Mouse (Mus musculus) layer of hippocampus, adult 9-10 months (tissue): ENCODE data around the gene Sars2.
"Not testable (repeated sequence)": the region's sequence is repeated elsewhere in the genome, so short reads cannot be mapped to it uniquely, and the experiment has no call there.

Experiments
- DNase-seq: peaks from one replicate; pipeline ENCODE4 v3.0.0; 2022; ENCODE audit warnings: low spot score

The Sars2 gene

DNA sequence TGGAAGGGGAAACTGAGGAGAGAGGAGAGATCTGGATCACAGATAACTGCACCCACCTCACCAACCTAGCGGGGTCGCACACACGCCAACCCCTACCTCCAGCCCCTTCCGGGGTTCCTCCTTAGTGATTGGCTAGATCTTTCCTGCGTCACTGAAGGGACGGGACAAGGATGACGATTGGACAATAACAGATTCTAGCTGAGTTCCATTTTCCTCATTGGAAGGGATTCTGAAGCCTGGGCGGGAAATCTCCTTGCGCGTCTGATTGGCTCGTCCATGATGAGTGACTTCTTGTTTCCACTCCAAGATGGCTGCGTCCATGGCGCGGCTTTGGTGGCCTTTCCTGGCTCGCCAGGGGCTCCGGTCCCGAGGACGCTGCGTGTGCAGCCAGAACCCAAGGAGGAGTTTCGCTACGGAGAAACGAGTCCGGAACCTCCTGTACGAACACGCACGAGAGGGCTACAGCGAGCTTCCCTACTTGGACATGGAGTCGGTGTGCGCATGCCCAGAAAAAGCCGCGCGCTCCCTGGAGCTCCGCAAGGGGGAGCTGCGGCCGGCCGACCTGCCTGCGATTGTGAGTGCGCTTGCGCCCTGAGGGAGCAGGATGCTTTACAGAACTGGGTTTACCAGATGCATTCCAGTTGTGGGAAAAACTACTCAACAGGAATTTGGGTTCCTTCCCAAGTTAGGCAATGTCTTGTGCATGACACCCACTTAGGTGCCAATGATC lies at the start of gene Sars2, which contains the start of gene Mrps12:
TSS of gene Sars2 (plus strand) at position 284 of the 730 bp plus-strand sequence.
TSS of gene Mrps12 (minus strand) at position 112 of the 730 bp plus-strand sequence.
- peak; percentile 99 for DNase-seq

DNA sequence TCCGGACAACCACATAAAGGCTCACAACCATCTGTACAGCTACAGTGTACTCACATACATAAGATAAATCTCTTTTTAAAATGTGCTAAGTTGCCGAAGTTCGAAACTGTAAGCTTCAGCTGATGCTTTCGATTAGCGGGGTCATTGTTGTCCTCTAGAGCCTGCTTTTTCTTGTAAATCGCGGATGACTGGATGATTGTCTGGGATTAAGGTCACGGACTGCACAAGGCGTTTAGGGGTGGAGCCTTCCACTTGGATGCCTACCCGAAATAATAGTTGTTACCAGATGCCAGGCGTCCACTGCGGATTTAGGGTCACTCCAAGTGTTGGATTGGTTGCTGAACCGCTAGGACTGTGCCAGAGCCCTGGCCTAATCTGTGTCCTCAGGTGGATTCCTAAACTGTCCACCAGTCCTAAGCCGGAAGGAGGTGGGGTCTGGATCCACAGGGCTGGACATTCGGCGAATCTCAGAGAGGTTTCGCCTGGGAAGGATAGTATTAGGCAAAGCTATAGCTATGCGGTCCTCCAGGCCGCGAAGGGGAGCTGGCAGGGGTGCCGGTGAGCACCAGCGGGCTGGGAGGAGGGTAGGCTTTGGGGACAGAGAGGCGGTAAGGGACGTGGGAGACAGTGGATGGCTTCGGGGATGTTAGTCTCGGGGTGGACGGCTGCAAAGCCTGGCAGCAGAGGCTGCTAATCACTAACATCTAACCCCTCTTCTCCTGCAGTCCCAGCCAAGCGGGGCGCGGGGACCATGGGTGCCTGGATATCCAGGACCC lies 49.1 kb upstream of the Sars2 start, which contains the start of gene Fbxo27:
TSS of gene Fbxo27 (plus strand) at position 305 of the 776 bp plus-strand sequence.
- DNase-seq: no peak

DNA sequence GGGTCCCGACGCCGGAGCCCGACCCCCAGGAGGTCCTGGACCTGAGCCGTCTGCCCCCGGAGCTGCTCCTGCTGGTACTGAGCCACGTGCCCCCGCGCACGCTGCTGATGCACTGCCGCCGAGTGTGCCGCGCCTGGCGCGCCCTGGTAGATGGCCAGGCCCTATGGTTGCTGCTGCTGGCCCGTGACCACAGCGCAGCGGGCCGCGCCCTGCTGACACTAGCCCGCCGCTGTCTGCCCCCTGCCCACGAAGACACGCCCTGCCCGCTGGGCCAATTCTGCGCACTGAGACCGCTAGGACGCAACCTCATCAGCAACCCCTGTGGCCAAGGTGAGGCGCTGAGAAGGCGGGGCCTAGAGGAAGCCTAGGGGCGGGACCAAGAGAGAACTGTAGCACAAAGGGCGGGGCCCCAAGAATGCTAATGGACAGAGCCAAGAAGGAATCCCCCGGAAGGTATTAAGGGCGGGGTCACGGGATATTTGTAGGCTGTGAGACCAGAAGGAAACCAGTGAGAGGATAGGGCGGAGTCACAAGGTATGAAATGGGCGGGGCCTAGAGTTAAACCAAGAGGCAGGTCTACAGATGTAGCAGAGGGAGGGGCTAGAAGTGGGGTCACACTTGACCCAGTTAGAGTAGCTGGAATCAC lies 48.3 kb upstream of the Sars2 start:
- DNase-seq: peak; percentile 72

DNA sequence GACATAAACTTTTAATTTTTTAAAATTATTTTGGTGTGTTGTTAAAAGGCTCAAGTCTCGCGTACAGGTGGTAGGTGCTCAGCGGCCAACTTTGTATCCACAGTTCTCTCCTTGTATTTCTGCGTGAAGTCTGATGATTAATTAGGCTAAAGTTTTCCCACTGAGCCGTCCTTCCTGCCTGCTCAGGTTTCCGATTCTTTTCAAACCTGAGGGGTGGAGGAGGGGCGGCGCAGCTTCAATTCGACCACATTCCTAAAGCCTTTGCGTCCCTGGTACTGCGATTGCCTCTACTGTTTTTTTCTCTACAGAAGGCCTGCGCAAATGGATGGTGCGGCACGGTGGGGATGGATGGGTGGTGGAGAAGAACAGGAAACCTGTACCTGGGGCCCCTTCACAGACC lies 47.4 kb upstream of the Sars2 start:
- DNase-seq: no peak

DNA sequence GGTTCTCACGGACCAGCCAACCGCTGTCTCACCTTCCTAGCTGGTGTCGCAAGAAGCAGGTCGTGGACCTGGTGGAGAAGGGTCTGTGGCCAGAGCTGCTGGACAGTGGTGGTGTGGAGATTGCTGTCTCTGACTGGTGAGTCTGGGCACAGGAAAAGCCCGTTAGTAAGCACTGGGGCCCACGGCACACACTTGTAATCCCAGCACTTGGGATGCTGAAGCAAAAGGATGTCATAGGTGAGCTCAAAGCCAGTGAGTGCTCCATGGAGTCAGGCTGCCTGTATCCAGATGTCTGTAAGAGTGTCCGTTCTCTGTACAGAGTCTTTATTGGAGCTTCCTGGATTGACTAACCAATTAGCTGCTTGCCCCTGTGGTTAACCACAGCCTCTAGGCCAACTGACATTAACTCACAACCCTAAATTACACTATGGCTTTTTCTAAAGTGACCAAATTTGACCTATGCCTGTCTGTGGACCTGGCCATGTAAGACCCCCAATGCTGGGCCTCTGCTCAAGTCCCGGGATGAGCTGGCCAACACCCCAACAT lies 46.8 kb upstream of the Sars2 start:
- DNase-seq: no peak

DNA sequence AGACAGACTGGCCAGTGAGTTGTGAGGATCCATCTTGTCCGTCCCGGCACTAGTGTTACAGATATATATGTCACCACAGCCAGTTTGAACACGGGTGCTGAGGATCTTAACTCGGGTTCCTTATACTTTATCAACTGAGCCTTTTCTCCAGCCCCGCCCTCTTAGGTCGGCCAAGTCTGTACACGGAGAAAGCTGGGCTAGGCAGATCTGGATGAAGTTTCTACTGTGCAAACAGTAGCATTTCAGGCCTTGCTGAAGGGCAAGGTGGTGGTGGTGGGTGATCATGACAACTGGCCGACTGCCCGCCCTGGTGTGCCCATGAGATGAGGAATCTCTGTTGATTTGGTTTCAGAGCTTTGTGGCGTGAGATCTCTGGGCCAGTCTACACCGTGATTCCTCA lies 44.5 kb upstream of the Sars2 start:
- DNase-seq: no peak

DNA sequence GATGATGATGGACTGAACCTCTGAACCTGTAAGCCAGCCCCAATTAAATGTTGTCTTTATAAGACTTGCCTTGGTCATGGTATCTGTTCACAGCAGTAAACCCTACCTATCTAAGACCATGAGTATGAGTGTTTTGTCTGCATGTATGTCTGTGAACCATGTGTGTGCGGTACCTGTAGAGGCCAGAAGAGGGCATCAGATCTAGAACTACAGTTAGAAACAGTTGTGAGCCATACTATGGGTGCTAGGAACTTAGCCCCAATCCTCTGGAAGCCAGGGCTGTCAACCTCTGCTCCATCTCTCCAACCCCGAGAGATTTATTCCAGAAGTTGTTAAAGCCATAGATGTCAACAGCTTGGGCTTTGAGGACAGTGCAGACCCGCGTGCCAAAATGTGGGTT lies 41.5 kb upstream of the Sars2 start:
- DNase-seq: no peak

DNA sequence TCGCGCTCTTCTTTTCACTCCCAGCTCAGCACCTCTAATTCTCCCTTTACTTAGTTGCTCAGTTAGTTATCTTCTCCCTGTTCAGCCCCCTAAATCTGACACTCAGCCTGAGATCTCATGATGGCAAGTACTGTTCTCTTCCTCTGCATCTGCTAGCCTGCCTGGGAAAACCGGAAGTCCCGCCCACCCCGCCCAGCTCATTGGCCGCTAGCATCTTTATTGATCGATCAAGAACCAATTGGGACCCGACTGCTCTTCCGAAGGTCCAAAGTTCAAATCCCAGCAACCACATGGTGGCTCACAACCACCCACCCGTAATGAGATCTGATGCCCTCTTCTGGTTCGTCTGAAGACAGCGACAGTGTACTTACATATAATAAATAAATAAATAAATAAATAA lies 40.5 kb upstream of the Sars2 start:
- DNase-seq: not testable (repeated sequence)

DNA sequence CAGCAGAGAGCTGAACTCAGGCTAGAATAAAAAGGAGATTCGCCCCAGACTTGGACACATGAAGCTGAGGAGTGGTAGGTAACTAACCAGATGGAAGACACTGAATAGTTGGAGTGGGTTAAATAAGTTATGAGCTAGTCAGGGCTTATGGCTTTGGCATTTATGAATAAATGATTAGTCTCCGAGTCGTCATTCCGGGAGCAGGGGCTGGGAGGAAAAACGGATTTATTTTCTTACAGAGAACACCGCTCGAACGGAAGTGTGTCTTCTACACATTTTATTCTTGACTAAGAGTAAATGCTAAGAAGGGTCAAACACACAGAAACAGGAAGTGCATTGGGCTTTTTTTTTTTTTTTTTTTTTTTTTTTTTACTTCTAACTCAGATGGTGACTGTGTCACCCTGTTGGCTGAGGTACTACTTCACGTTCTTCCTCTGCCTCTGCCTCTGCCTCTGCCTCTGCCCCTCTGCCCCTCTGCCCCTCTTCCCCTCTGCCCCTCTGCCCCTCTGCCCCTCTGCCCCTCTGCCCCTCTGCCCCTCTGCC lies 39.1 kb upstream of the Sars2 start:
- DNase-seq: no peak

DNA sequence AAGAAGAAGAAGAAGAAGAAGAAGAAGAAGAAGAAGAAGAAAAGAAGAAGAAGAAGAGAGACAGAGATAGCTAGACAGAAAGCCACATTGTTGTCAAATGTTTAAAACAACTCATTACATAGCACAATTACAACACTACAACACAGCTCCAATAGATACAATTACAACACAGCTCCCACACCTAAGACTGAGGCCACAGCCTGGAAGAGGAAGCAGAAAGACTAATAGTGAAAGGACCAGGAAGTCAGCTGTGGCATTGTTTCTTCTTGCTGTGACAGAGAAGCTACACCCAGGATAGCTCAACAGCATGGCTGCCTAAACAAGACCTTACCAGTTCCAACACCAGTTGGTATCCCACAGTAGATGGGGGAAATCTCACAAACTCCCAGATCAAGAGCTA lies 32.3 kb upstream of the Sars2 start:
- no peak for DNase-seq

DNA sequence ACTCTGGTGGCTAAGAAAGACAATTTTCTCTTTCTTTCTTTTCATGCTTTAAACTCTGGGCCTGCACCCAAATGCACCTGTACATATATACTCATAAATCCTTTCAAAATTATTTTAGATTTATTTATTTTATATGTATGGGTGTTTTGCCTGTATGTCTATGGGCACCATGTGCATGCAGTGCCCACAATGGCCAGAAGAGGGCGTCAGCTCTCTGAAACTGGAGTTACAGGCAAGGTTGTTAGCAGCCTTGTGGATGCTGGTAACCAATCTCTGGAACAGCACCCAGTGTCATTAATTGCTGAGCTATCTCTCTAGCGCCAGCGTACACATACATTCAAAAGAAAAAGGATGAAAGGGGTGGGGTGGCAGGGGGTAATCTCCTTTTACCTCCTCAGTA lies 30.8 kb upstream of the Sars2 start:
- no peak for DNase-seq

DNA sequence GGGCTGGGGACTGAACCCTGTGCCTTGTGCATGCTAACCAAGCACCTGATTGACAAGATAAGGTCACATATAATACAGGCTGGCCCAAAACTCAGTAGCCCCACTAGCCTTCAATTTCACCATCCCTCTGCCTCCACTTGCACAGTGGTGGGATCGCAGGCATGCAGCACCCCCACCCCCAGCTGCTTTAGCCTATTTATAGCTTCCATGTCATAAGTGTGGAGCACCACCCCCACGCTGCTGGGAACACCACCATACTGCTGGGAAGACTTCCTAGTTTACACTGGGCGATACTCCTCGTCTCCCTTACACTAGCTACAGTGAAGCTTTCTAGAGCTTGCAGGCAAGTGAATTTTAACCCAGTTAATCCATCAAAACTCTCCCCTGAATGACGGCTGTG lies 27.1 kb upstream of the Sars2 start:
- DNase-seq: no peak

DNA sequence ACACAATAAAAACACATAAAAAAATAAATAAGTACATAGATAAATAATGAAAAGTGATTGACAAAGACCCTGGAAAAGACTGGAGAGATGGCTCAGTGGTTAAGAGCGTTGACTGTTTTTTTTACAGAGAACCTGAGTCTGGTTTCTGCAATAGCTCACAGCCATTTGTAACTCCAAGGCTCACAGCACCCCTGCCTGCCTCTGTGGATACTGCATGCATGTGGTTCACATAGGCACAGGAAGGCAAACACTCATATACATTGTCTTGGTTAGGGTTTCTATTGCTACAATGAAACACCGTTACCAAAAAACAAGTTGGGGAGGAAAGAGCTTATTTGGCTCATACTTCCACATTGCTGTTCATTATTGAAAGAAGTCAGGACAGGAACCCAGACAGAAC lies 26.2 kb upstream of the Sars2 start:
- no peak for DNase-seq

DNA sequence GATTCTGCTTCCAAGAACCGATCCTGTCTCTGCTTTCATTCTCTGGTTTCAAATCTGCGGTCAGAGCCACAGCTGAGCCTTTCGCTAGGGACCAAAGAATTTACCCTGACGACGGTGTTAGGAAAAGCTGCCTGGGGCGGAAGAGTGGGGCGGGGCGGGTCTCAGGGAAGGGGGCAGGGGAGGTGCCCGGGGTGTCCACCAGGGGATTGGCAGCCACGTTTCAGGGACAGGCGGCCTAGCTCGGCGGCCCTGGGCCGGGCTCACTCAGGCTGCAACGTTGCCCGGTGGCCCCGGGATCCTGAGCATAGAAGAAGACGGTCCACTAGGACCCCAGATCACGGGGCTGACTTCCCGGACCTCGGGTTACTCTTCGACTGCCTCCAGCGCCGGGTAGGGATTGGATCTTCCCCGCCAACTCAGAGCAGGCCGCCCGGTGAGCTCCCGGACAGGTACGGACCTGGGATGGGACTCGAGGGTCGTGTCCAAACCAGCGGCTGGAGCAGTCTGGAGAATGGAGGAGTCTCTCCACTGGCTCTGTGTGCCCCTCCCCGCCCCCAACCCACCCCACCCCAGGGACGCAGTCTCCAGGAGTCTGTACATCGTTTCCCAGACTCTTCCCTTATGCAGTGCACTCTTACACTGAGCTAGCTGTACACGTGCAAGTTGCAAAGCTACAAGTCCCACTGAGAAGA lies 25.1 kb upstream of the Sars2 start, which contains the start of gene Fbxo17:
TSS of gene Fbxo17 (plus strand) at position 215 of the 692 bp plus-strand sequence.
- DNase-seq: no peak

DNA sequence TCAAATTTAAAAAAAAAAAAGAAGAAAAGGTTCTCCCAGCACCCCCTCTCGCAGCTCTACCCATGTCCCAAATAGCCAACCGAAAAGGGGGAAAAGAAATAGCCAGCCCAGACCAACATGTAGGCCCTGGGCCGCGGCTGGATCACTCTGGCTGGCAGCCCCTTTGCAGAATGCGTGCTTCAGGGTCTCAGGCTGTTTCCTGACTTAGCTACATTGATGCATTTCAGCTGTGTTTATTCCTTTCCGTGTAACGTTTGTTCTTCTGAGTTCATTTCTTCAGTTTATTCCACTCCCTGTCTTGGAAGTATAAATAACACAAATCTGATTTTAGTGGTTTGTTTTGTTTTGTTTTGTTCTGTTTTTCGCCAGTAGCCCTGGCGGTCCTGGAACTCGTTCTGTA lies 24.1 kb upstream of the Sars2 start:
- no peak for DNase-seq

DNA sequence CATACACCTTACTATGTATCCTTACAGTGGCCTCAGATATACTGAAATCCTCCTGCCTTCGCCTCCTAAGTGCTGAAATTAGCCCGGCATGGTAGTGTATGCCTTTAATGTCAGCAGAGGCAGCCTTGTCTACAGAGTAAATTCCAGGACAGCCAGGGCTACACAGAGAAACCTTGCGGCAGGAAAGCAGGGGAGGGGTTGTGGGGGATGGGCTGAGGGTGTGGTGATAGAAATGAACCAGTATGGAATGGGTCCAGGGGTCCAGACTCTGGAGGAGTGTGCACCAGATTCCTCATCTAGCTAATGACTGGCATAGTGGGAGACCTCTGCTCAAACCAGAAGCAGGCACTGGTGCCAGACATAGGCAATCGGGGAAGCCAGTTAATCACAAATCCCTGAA lies 22.6 kb upstream of the Sars2 start:
- DNase-seq: no peak

DNA sequence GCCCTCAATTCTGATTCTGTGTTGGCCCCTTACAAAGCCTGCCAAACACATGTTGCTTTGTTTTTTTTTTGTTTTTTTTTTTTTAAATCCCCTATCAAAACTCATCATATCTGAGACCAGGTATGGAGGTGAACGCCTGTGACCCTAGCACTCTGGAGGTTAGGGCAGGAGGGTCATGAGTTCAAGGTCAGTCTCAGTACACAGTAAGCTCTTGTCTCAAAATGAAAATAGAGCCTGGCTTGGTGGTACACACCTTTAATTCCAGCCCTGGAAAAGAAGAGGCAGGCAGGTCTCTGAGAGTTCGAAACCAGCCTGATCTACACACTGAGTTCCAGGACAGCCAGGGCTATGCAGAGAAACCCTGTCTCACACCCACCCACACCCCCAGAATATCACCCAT lies 22.1 kb upstream of the Sars2 start:
- DNase-seq: no peak

DNA sequence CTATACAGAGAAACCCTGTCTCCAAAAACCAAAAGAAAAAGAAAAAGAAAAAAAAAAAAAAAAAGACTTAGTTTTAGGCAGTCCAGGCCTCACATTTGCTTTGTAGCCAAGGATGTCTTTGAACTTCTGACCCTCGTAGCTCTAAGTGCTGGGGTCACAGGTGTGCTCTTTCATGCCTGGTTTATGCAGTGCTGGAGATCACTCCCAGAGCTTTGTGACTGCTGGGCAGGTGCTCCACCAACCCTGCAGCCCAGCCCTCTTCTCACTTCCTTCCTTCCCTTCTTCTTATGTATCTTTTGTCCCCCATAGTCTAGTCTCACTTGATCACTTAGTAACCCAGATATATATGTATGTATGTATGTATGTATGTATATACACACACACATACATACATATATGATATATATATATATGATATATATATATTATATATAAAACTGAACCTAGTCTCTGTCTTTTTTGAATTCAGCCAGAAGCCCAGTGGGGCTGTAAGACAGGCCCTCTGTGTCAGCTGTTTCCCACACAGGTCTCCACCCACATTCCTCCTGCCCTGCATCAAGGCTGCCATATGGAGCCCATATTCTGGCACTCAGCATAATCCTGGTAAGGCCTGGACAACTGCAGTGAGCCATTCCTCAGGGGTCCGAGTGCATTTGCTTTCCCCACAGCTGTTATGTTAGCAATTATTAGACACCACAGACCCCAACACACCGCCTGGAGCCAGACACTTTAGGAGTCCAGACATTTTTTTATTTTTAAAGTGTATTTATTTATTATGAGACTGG lies 20.8 kb upstream of the Sars2 start:
- no peak for DNase-seq

DNA sequence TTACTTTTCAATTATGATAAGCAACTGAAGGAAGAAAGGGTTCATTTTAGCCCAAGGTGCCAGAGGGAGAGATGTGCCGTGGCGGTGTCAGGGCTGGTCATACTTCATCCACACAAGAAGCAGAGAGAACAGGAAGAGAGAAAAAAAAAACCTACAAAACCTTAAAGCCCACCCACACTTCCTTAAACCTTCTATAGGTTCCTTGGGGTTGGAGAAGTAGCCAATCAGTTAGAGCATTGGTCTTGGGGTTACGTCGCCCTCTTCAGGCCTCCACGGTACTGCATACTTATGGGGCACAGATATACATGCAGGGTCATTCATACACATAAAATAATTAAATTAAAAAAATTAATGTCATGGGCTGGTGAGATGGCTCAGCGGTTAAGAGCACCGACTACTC lies 19.7 kb upstream of the Sars2 start:
- no peak for DNase-seq

DNA sequence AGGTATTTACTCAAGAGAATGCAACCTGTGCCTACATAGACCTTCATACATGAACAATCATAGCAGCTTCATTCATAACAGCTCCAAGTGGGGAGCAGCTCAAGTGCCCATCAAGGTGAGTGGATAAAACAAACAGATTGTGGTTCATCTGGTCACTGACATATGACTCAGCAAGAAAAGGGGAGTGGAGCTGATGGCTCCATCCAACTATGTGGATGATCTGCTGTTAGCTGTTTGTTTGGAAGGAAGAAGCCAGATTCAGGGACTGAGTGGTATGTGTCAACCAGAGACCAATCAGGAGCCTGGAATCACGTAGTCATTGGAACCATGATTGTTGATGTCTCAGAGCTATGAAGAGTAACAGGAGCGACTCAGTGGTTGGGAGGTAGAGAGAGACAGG lies 17.2 kb upstream of the Sars2 start:
- no peak for DNase-seq

DNA sequence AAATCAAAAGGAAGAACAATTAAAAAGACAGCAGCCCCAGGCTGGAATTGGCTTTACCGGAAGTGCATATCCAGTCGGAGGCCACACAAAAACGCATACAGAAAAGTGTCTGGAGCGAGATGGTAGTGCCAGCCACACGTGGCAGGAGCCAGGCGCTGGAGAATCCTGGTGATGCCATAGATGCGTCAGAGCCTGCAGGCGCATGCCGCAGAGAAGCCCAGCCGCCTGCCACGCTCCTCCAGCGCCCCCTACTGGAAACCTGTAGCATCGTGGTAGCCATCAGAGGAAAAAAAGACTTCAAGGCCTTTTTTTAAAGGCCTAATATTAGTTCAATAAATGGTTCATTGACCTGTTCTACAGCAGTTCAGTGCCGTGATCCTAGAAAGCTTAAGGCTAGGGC lies 15.2 kb upstream of the Sars2 start:
- peak; percentile 68 for DNase-seq
